Mouse (Mus musculus) testis, adult 2 months (tissue): Measurements from ENCODE around the gene Adamts7. TPM values are rescaled to one million over a fixed set of nuclear protein-coding genes. Genes with fewer than 3 reads are reported as not detected.

Experiments
- H3K27ac ChIP-seq: fragments of 200-500 bp; 2 replicates; pipeline ENCODE4 v1.5.1; 2012; ENCODE audit warnings: low read depth, low read length; ENCODE audit not compliant: control insufficient read depth, insufficient read depth
- H3K27me3 ChIP-seq: fragments of 200-500 bp; 2 replicates; pipeline ENCODE4 v1.6.1; 2012; ENCODE audit warnings: mild to moderate bottlenecking, low read length, moderate library complexity; ENCODE audit not compliant: control insufficient read depth, insufficient read depth
- H3K36me3 ChIP-seq: fragments of 200-500 bp; 2 replicates; pipeline ENCODE4 v1.6.1; 2012; ENCODE audit warnings: mild to moderate bottlenecking, low read length; ENCODE audit not compliant: control insufficient read depth, insufficient read depth
- H3K4me1 ChIP-seq: fragments of 200-500 bp; 2 replicates; pipeline ENCODE4 v1.6.1; 2012; ENCODE audit warnings: low read length; ENCODE audit not compliant: control insufficient read depth, insufficient read depth
- H3K4me3 ChIP-seq: fragments of 200-500 bp; 2 replicates; pipeline ENCODE4 v1.5.1; 2012; ENCODE audit warnings: low read depth, mild to moderate bottlenecking, low read length, moderate library complexity, mixed read lengths; ENCODE audit not compliant: control insufficient read depth
- CTCF ChIP-seq: fragments of 200-500 bp; IDR thresholded peaks from 2 replicates; pipeline ENCODE4 v1.5.1; 2012; ENCODE audit warnings: low read depth, mild to moderate bottlenecking, inconsistent platforms, low read length, moderate library complexity; ENCODE audit not compliant: control insufficient read depth, insufficient read depth, insufficient replicate concordance
- POLR2A ChIP-seq: fragments of 200-500 bp; IDR thresholded peaks from 2 replicates; pipeline ENCODE4 v1.6.1; 2012; ENCODE audit warnings: low read depth, mild to moderate bottlenecking, inconsistent platforms, low read length, moderate library complexity; ENCODE audit not compliant: control insufficient read depth
- polyA plus RNA-seq: library from polyadenylated mRNA; depleted of rRNA; stranded (reverse); fragments of >200 nt; gene quantifications from 2 replicates; pipeline ENCODE4 v1.2.3, GENCODE M21; 2012; rRNA removed

Adamts7 gene
- polyA plus RNA-seq, 1 experiment, result 5.3 TPM

GRCm38 (mm10) chr9:90253181-90253580 is 90.3 kb downstream of the Adamts7 start:
- H3K27ac ChIP-seq, result no peak overlapping the region
- no peaks in the 10 kb centered on the region for H3K27me3 ChIP-seq
- no peak overlapping the region for H3K4me3 ChIP-seq
- TF ChIP-seq POLR2A (no peak), CTCF (no peak)
- no peaks in the 10 kb centered on the region for H3K36me3 ChIP-seq
- no peaks in the 10 kb centered on the region for H3K4me1 ChIP-seq

- TF ChIP-seq POLR2A (no peak), CTCF (no peak)
These were observed 93.1 kb downstream of the Adamts7 start for GRCm38 (mm10) chr9:90255844-90256405.

GRCm38 (mm10) chr9:90257220-90257619 is 94.4 kb downstream of the Adamts7 start:
- no peak overlapping the region for H3K4me3 ChIP-seq
- H3K27me3 ChIP-seq, result no peaks in the 10 kb centered on the region
- peaks cover 5% of the 10 kb centered on the region for H3K4me1 ChIP-seq
- H3K36me3 ChIP-seq, result no peaks in the 10 kb centered on the region
- TF ChIP-seq CTCF (no peak), POLR2A (no peak)
- no peak overlapping the region for H3K27ac ChIP-seq

More at GRCm38 (mm10) chr9:90255844-90256405, 93.1 kb downstream of the Adamts7 start:
- Histone ChIP-seq H3K4me3 (no peak overlapping the region), H3K27ac (no peak overlapping the region), H3K27me3 (no peaks in the 10 kb centered on the region), H3K36me3 (no peaks in the 10 kb centered on the region), H3K4me1 (peaks cover 5% of the 10 kb centered on the region)

Other genes with a start within 250 kb of the Adamts7 start
- 6.5 and 7.7 TPM in 2 replicates for gene Ctsh, start 108.9 kb upstream of the Adamts7 start, polyA plus RNA-seq
- gene Morf4l1, start 48.3 kb upstream of the Adamts7 start, polyA plus RNA-seq, result 594 and 775 TPM in 2 replicates
- 2.2 and 2.3 TPM in 2 replicates for gene Tbc1d2b, start 107.7 kb downstream of the Adamts7 start, polyA plus RNA-seq